Mouse (Mus musculus) liver, adult 2 months (tissue): ENCODE data around the gene Neurl1b.

Source experiments
- CTCF ChIP-seq: fragments of 200-500 bp; IDR thresholded peaks from 2 replicates; pipeline ENCODE4 v1.5.1; 2011; ENCODE audit warnings: low read depth, low read length, control low read depth
- POLR2A ChIP-seq: fragments of 200-500 bp; IDR thresholded peaks from 2 replicates; pipeline ENCODE4 v1.6.1; 2011; ENCODE audit warnings: low read length, control low read depth; ENCODE audit not compliant: insufficient read depth; ENCODE audit errors: extremely low read depth

GRCm38 (mm10) chr17:26414523-26415354, at the start of gene Neurl1b:
- TF ChIP-seq CTCF (no peak), POLR2A (no peak)
